Mouse (Mus musculus) MEL (cell line): Measurements from ENCODE around the gene Otp.

Source experiments
- CTCF ChIP-seq, 3 experiments: IDR thresholded peaks in 2 of 3; conservative IDR thresholded peaks in 1 of 3; 2 replicates each; pipeline ENCODE4 v1.5.1; 2011 to 2012; ENCODE audit warnings: low read length in 3 of 3, low read depth in 2 of 3, mild to moderate bottlenecking in 2 of 3, improper control_type of control experiment in 1 of 3, inconsistent platforms in 1 of 3, mixed read lengths in 1 of 3, moderate library complexity in 1 of 3; ENCODE audit not compliant: control insufficient read depth in 1 of 3, insufficient read depth in 1 of 3, poor library complexity in 1 of 3, severe bottlenecking in 1 of 3
- MAFK ChIP-seq: IDR thresholded peaks from 2 replicates; pipeline ENCODE4 v1.6.1; 2011; ENCODE audit warnings: low read depth, mild to moderate bottlenecking, low read length, improper control_type of control experiment, borderline replicate concordance
- MYC ChIP-seq: IDR thresholded peaks from 2 replicates; pipeline ENCODE4 v1.6.1; 2011; ENCODE audit warnings: low read depth, mild to moderate bottlenecking, low read length, improper control_type of control experiment, moderate library complexity

GRCm38 (mm10) chr13:94877991-94878745, 2.8 kb downstream of the Otp start:
- no peak for TF ChIP-seq CTCF (IDR thresholded peaks at IDR 0.05 in 2 of 3, conservative IDR thresholded peaks at IDR 0.05 in 1 of 3; ENCODE audit: control insufficient read depth in 1 of 3, insufficient read depth in 1 of 3, low read depth in 2 of 3, low read length in 3 of 3, poor library complexity in 1 of 3, severe bottlenecking in 1 of 3)
- TF ChIP-seq MYC, result no peak
- TF ChIP-seq MAFK, result no peak
